ENCODE assay signal across 21 mouse cellular contexts in genomic region chr1:51199954-51200353, GRCm38 (mm10).
"Had no signal": no experiment of that assay in that cellular context is flagged by ENCODE, and none has a peak within 500 bp of the region (broad histone marks: within the 10 kb centered on the region; RNA-seq: fewer than 3 reads in every experiment).

No protein-coding gene starts in this region.

- H3K4me3 ChIP-seq: heart, embryonic 13.5 days; heart, embryonic 15.5 days; hindbrain, embryonic 13.5 days; hindbrain, embryonic 15.5 days; kidney, embryonic 15.5 days; limb, embryonic 13.5 days; limb, embryonic 15.5 days; liver, embryonic 12.5 days had no signal

- DNase-seq: gastrocnemius, postnatal 14 days; gastrocnemius, postnatal 36 days; heart, adult 18-20 months; heart, postnatal 14 days; heart, postnatal 36 days; kidney, adult 11 months; kidney, adult 2 months; kidney, adult 9 months; kidney, postnatal 14 days; kidney, postnatal 36 days had no signal

- H3K27ac ChIP-seq: heart, embryonic 13.5 days; heart, embryonic 15.5 days; hindbrain, embryonic 13.5 days; hindbrain, embryonic 15.5 days; hindbrain, postnatal 0 days; kidney, embryonic 15.5 days; kidney, postnatal 0 days; limb, embryonic 13.5 days; limb, embryonic 15.5 days; liver, embryonic 12.5 days; liver, embryonic 14.5 days had no signal
